Mouse (Mus musculus) brain, embryonic 14.5 days (tissue): ENCODE results near the gene Calhm3. TPM values are rescaled to one million over a fixed set of nuclear protein-coding genes. Genes with fewer than 3 reads are reported as not detected.

Experiments
- DNase-seq: peaks from one replicate; pipeline ENCODE4 v3.0.0-alpha.2; 2011; ENCODE audit warnings: low read depth
- CTCF ChIP-seq: fragments of 200-500 bp; IDR thresholded peaks from 2 replicates; pipeline ENCODE4 v1.5.1; 2012; ENCODE audit warnings: inconsistent platforms, mild to moderate bottlenecking, moderate library complexity, borderline replicate concordance; ENCODE audit not compliant: insufficient read depth, insufficient read length; ENCODE audit errors: extremely low read depth
- POLR2A ChIP-seq: fragments of 200-500 bp; IDR thresholded peaks from 2 replicates; pipeline ENCODE4 v1.6.1; 2012; ENCODE audit warnings: mild to moderate bottlenecking, inconsistent platforms, borderline replicate concordance; ENCODE audit not compliant: poor library complexity, insufficient read depth, insufficient read length, severe bottlenecking; ENCODE audit errors: extremely low read depth
- polyA plus RNA-seq: library from polyadenylated mRNA; depleted of rRNA; stranded (reverse); fragments of >200 nt; gene quantifications from 2 replicates; pipeline ENCODE4 v1.2.3, GENCODE M21; 2012; rRNA removed

Calhm3 gene
- polyA plus RNA-seq, 1 experiment: 0.18 TPM

DNA sequence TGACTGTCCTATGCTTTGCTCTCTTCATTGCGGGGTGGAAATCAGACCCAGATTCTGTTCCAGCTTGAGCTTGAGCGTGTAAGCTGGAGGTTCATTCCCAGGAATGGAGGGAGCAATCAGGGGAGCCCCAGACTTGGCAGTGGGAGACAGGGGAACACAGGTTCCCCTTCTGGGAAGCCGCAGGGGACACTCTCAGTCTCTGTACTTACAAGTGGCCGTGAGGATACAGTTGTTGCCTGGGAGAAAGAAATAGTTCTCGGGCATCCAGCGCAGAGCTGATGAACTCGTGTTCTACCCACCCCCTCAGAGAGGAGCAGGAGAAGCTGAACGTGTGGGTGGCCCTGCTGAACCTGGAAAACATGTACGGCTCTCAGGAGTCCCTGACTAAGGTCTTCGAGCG, 28.7 kb downstream of the Calhm3 start:
- no peak for TF ChIP-seq CTCF
- no peak for TF ChIP-seq POLR2A
- DNase-seq: no peak

DNA sequence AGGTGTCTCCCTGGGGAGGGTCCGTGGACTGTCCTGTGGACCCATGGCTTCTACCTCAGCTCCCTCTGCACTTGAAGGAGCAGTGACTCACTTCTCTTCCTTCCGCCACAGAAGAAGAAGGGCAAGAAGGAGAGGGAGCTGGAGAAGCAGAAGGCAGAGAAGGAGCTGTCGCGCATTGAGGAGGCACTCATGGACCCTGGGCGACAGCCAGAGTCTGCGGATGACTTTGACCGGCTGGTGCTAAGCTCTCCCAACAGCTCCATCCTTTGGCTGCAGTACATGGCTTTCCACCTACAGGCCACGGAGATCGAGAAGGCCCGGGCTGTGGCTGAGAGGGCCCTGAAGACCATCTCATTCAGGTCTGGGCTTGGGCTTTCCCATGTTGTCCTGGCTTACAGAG, 29.4 kb downstream of the Calhm3 start:
- TF ChIP-seq CTCF (no peak), POLR2A (no peak)
- DNase-seq: no peak

DNA sequence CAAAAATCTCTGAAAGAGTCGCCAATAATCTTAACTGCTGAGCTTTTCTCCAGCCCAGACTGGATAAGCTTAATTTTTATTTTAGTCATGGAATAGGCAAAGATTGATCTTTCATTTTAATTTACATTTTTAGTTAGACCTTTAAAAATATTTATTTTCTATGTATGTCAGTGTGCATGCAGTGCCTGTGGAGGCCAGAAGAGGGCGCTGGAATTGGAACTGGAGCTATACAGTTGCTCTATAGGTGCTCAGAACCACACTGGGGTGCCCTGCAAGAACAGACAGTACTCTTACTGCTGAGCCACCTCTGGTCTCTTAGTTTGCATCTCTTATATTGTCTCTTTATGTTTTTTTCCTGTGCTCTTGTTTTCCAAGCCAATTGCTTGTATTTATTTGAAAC, 34.8 kb downstream of the Calhm3 start:
- peak; percentile 71 for TF ChIP-seq CTCF
- TF ChIP-seq POLR2A: no peak
- DNase-seq: peak; percentile 44

DNA sequence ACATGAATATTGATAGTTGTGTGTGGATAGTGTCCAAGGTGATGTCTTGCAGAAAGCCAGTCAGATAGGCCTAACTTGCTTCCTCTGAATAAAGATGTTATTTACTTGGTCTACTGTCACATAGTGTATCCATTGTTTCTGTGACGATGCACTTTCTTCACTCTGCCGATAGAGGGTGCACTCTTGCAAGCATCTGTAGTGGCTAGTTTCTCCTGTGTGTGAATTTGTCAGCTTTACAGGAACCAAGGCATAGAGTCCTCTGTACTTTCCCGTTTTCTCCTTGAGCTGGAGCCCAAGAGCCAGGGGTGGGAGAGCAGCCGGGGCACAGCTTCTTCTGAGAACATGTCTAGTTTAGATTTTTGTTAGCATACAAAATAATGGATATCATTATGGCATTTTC, 36.5 kb downstream of the Calhm3 start:
- peak; percentile 58 for DNase-seq
- TF ChIP-seq CTCF (peak; percentile 77; the same call in 1 of the 2 replicates), POLR2A (no peak)

DNA sequence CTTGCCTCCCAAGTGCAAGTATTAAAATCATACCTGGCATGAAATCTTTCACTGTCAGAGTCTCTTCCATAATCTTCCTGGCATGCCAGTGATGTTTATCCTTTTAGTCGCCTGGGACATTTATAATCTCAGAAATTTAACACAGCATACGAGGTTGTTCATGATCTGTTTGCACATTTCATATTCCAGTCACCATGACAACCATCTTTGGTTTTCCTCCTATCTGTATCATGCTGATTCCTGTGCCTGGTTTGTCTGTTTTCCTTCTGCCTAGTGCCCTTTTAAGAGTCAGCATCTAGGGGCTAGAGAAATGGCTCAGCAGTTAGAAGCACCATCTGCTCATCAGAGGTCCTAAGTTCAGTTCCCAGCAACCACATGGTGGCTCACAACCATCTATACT, 38.9 kb downstream of the Calhm3 start:
- peak; percentile 6 for DNase-seq

DNA sequence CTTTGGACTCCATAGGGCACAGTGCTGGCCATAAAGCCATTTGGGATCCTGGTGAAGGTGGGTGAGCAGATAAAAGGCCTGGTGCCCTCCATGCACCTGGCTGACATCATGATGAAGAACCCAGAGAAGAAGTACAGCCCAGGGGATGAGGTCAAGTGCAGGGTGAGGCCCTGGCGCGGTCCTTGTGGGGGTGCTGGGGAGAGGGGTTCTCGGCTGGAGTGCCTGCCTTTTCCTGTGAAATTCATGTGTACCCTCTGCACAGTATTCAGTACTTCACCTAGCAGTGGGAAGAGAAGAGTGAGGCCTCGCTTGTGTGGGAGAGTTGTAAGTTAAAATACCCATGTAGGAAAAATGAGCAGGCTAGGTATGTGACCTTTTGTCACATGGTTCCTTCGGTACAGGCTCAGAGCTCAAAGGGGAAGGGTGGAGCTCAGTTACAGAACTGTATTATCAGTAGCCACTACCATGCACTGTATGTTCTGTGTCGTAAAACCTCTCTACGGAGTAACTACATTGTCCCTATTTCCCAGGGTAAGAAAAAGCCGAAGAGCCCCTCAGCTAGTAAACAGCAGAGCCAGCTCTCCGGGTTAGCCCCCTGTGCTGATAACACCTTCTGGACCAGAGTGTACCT, 52.8 kb downstream of the Calhm3 start:
- no peak for DNase-seq
- TF ChIP-seq POLR2A (no peak), CTCF (no peak)

More for the DNA sequence above, 38.9 kb downstream of the Calhm3 start:
- TF ChIP-seq CTCF (no peak), POLR2A (no peak)

Other genes with a start within 250 kb of the Calhm3 start
- 413 and 626 TPM in 2 replicates for gene Ina, start 143.1 kb downstream of the Calhm3 start, polyA plus RNA-seq
- gene Nt5c2, start 142.6 kb downstream of the Calhm3 start, polyA plus RNA-seq: 40.1 and 49.2 TPM in 2 replicates
- gene Pcgf6, start 106.9 kb downstream of the Calhm3 start, polyA plus RNA-seq: 65.2 and 81.7 TPM in 2 replicates
- gene Taf5, start 90.0 kb downstream of the Calhm3 start, polyA plus RNA-seq: 10.8 and 11.0 TPM in 2 replicates
- gene Usmg5, start 67.1 kb downstream of the Calhm3 start, polyA plus RNA-seq: 587 and 848 TPM in 2 replicates
- gene Pdcd11, start 67.0 kb downstream of the Calhm3 start, polyA plus RNA-seq: 15.3 and 18.9 TPM in 2 replicates
- gene Calhm2, start 19.5 kb downstream of the Calhm3 start, polyA plus RNA-seq: 1.5 TPM in 2 replicates
- not detected in 2 replicates for gene Calhm1, start 13.5 kb downstream of the Calhm3 start, polyA plus RNA-seq
- gene Neurl1a, start 21.1 kb upstream of the Calhm3 start, polyA plus RNA-seq: 13.6 and 22.2 TPM in 2 replicates